Mouse (Mus musculus) thymus, adult 2 months (tissue): ENCODE results near the gene Ntrk1. TPM values are rescaled to one million over a fixed set of nuclear protein-coding genes. Genes with fewer than 3 reads are reported as not detected.

Experiments
- DNase-seq: peaks from one replicate; pipeline ENCODE4 v3.0.0; 2021
- H3K27ac ChIP-seq: fragments of 200-500 bp; 2 replicates; pipeline ENCODE4 v1.5.1; 2012; ENCODE audit warnings: low read length, control low read depth; ENCODE audit not compliant: control insufficient read depth, insufficient read depth
- H3K27me3 ChIP-seq: fragments of 200-500 bp; 2 replicates; pipeline ENCODE4 v1.6.1; 2012; ENCODE audit warnings: mild to moderate bottlenecking, low read length, moderate library complexity, mixed read lengths; ENCODE audit not compliant: control insufficient read depth, insufficient read depth
- H3K36me3 ChIP-seq: fragments of 200-500 bp; 2 replicates; pipeline ENCODE4 v1.6.1; 2012; ENCODE audit warnings: mild to moderate bottlenecking, low read length, moderate library complexity; ENCODE audit not compliant: control insufficient read depth, insufficient read depth
- H3K4me1 ChIP-seq: fragments of 200-500 bp; replicated peaks from 2 replicates; pipeline ENCODE4 v1.6.1; 2012; ENCODE audit warnings: low read length; ENCODE audit not compliant: control insufficient read depth, insufficient read depth
- H3K4me3 ChIP-seq: fragments of 200-500 bp; 2 replicates; pipeline ENCODE4 v1.5.1; 2012; ENCODE audit warnings: mild to moderate bottlenecking, low read length, control low read depth, moderate library complexity; ENCODE audit not compliant: control insufficient read depth, insufficient read depth
- CTCF ChIP-seq: fragments of 200-500 bp; IDR thresholded peaks from 2 replicates; pipeline ENCODE4 v1.5.1; 2012; ENCODE audit warnings: mild to moderate bottlenecking, control low read depth, low read length, moderate library complexity, borderline replicate concordance; ENCODE audit not compliant: control insufficient read depth, poor library complexity, insufficient read depth; ENCODE audit errors: extremely low read depth
- POLR2A ChIP-seq: fragments of 200-500 bp; IDR thresholded peaks from 2 replicates; pipeline ENCODE4 v1.6.1; 2012; ENCODE audit warnings: mild to moderate bottlenecking, low read length, control low read depth, moderate library complexity; ENCODE audit not compliant: control insufficient read depth, poor library complexity, insufficient read depth; ENCODE audit errors: extremely low read depth
- WGBS: fragments of 180-500 bp; shearing (Covaris S2); methylation state at CpG from one replicate; pipeline ENCODE4 v1.1.7; 2018; 5-methylcytosine and 5-hydroxymethylcytosine counted together
- polyA plus RNA-seq: library from polyadenylated mRNA; depleted of rRNA; stranded (reverse); fragments of >200 nt; gene quantifications from 2 replicates; pipeline ENCODE4 v1.2.3, GENCODE M21; 2012

Ntrk1 gene
- polyA plus RNA-seq, 1 experiment: 0.67 TPM

DNA sequence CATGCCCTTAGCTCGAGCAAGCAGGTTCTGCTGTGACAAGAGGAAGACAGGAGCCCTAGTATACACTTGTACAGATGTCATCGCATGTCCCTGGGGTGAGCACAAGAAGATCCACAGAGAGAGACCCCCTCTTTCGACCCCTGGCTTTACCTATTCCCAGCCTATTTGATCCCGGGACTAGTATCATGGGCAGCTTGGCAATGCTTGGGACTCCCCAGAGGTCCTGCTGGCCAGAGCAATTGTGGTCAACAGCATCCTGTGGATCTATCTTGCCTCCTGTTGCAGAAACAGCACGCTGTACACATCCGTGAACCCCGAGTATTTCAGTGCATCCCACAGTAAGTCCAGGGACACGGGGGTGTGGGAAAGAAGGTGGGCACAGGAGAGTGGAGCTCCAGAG lies 16.3 kb upstream of the Ntrk1 start:
- Histone ChIP-seq H3K4me3 (no peak overlapping the region), H3K36me3 (no peaks in the 10 kb centered on the region), H3K27ac (no peak overlapping the region), H3K4me1 (no peaks in the 10 kb centered on the region), H3K27me3 (peaks cover 13% of the 10 kb centered on the region; the same call in 1 of the 2 replicates)
- no peak for TF ChIP-seq POLR2A
- no peak for TF ChIP-seq CTCF
- DNase-seq: no peak
- 83% methylated on average over 8 of the region's 8 CpGs for WGBS

DNA sequence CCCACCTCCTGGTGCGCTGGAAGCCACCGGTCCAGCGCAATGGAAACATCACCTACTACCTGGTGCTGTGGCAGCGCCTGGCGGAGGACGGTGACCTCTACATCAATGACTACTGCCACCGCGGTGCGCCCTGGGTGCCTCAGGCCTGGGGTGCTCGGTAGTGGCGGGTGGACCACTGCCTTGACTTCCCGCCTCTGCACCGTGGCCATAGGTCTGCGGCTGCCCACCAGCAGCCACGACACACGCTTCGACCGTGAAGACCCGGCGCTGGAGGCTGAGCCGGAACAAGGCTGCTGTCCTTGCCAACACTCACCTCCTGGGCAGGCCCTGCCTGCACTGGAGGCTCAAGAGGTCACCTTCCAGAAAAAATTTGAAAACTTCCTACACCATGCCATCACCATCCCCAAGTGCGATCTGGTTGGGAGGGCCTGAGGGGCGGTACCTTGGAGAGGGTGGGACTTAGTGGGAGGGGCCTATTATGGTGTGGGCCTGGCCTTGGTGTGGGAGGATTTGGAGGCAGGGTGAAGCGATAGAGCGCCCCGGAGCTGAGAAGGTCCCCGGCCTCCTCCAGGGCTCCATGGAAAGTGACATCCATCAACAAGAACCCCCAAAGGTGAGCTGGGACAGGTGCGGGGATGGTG lies 14.5 kb upstream of the Ntrk1 start:
- Histone ChIP-seq H3K4me1 (no peaks in the 10 kb centered on the region), H3K36me3 (no peaks in the 10 kb centered on the region), H3K27me3 (peaks cover 13% of the 10 kb centered on the region; the same call in 1 of the 2 replicates), H3K4me3 (no peak overlapping the region), H3K27ac (no peak overlapping the region)
- 25% methylated on average over 28 of the region's 28 CpGs for WGBS
- TF ChIP-seq CTCF (no peak), POLR2A (no peak)
- DNase-seq: no peak

DNA sequence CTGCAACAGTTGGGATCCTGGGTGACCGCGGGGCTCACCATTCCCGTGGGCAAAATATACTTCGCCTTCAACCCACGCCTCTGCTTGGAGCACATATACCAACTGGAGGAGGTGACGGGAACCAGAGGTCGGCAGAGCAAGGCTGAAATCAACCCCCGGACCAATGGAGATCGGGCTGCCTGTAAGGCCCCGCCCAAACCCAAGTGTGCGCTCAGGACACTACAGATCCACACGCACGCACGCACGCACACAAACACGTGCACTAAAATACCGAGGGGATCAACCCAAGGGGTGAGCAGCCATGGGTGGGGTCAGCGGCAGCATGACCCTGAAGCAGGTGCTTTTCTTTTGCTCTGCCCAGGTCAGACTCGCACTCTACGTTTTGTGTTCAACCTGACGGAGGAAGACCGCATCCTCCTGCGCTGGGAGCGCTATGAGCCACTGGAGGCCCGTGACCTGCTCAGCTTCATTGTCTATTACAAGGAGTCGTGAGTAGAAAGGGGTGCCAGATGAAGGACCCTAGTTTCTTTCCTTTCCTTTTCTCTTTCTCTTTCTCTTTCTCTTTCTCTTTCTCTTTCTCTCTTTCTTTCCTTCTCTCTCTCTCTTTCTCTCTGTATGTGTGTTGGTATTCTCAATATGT lies 9.2 kb upstream of the Ntrk1 start:
- TF ChIP-seq CTCF (no peak), POLR2A (no peak)
- H3K27ac ChIP-seq: no peak overlapping the region
- 2% methylated on average over 26 of the region's 26 CpGs for WGBS
- H3K36me3 ChIP-seq: no peaks in the 10 kb centered on the region
- peaks cover under 1% of the 10 kb centered on the region; the same call in 1 of the 2 replicates for H3K27me3 ChIP-seq
- no peak for DNase-seq
- peak overlapping the region; percentile 18; the same call in 1 of the 2 replicates for H3K4me3 ChIP-seq
- peaks cover 5% of the 10 kb centered on the region for H3K4me1 ChIP-seq

DNA sequence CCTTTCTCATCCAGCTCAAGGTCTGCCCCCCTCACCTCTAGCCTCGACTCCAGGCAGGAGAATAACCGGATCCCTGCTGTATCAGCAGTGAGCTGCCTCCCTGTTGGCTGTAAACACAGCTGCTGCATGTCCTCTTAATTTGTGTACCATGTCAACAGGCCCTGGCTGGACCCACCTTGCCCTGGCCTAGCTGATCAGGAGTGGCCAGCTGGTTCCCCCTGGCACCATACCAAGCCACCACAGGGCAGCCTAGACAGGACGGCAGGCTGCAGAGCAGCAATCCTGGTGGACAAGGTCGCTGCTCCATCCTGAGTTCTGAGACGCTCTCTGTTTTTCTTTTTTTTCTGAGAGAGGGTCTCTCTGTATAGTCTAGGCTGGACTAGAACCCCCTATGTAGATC lies 6.7 kb upstream of the Ntrk1 start:
- no peaks in the 10 kb centered on the region for H3K36me3 ChIP-seq
- H3K4me1 ChIP-seq: peaks cover 5% of the 10 kb centered on the region
- no peak for DNase-seq
- no peak overlapping the region for H3K27ac ChIP-seq
- 72% methylated on average over 5 of the region's 5 CpGs for WGBS
- H3K27me3 ChIP-seq: peaks cover 11% of the 10 kb centered on the region; the same call in 1 of the 2 replicates
- TF ChIP-seq POLR2A (no peak), CTCF (no peak)
- H3K4me3 ChIP-seq: no peak overlapping the region

- Histone ChIP-seq H3K4me3 (no peak within 1 kb of the TSS), H3K4me1 (no peaks in the 10 kb centered on the region), H3K27me3 (peaks cover 28% of the 10 kb centered on the region; the same call in 1 of the 2 replicates), H3K36me3 (no peaks in the 10 kb centered on the region), H3K27ac (no peak within 1 kb of the TSS)
- 5% methylated on average over 29 of the region's 29 CpGs for WGBS
- no peak for DNase-seq
- TF ChIP-seq POLR2A: no peak
- TF ChIP-seq CTCF: no peak
These were observed 1.9 kb upstream of the Ntrk1 start, which contains the start of gene Insrr for GRCm38 (mm10) chr3:87796736-87797334. Gene Insrr (plus strand): TSS chr3:87796951.

DNA sequence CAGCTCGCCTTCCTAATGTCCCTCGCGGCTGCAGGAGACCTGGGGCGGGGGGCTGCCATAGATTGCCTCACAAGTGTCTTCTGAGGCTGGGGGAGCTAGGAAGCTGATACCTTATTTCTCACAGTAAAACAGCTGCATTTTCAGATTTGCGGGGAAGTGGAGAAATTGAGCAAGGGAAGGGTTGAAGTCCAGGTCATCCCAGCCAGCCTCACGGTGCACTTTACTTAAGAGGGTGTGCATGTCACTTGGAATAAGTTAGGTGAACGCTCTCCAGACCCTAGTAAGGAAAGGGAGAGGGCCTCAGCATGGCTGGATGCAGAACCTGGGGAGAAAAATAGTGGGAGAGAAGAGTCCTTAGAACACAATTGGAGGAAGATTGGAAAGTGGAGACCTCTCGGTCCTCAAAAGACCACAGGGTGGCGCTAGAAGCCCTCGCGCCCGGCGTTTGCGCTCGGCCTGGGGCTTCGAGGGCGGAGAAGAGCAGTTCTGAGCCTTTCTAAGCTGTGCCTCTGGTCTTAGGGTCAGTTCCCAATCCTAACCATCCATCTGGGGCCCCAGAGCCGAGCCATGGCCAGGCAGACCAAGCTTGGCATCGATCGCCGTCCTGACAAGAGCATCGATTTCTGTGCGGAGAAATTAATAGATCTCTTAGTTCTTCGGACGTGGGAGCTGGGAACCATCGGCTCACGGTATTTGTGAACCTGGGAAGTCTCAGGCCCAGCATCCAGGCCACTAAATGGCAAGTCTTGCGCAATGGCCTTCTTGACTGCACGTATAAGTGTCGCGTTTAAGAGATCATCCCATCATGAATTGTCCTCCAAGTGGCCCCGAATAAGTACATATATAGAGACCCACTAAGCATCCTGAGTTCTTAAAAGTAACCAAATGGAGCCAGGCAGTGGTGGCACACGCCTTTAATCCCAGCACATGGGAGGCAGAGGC lies 645 bp upstream of the Ntrk1 start:
- Histone ChIP-seq H3K36me3 (no peaks in the 10 kb centered on the region), H3K4me3 (no peak overlapping the region), H3K27me3 (peaks cover 28% of the 10 kb centered on the region; the same call in 1 of the 2 replicates), H3K27ac (no peak overlapping the region), H3K4me1 (no peaks in the 10 kb centered on the region)
- peak; percentile 81 for TF ChIP-seq CTCF
- no peak for TF ChIP-seq POLR2A
- peak; percentile 54 for DNase-seq
- WGBS: 19% methylated on average over 33 of the region's 33 CpGs
